Mouse (Mus musculus): Measurements from ENCODE around the gene Gpr108. TPM values are rescaled to one million over a fixed set of nuclear protein-coding genes. Genes with fewer than 3 reads are reported as not detected.
"Not testable (repeated sequence)": the region's sequence is repeated elsewhere in the genome, so short reads cannot be mapped to it uniquely, and the experiment has no call there.

Gene Gpr108
- polyA plus RNA-seq, 1 experiment from 2014 or later, result 40.6 TPM

GRCm38 (mm10) chr17:57286718-57287355 is 38.6 kb upstream of the Gpr108 start:
- no peak overlapping the region for H3K4me3 ChIP-seq (ENCODE audit: low read depth, low read length)
- no peak overlapping the region for H3K4me2 ChIP-seq (replicated peaks; ENCODE audit: low read depth, low read length)
- H3K9me3 ChIP-seq (ENCODE audit: control insufficient read depth, low read depth, low read length), result no peaks in the 10 kb centered on the region
- H3K27me3 ChIP-seq (ENCODE audit: control insufficient read depth, insufficient read depth, low read length), result no peaks in the 10 kb centered on the region
- H3K4me1 ChIP-seq (ENCODE audit: control insufficient read depth, insufficient read depth, low read length), result no peaks in the 10 kb centered on the region
- no peak overlapping the region for H3K27ac ChIP-seq (ENCODE audit: low read length)
- no peak for ATAC-seq (ENCODE audit: insufficient number of reproducible peaks, insufficient read depth, low FRiP score, low read depth)
- no peaks in the 10 kb centered on the region for H3K36me3 ChIP-seq (ENCODE audit: control insufficient read depth, insufficient read depth, low read length)
- 58% methylated on average over 8 of the region's 8 CpGs for WGBS
- no peak overlapping the region for H3K9ac ChIP-seq (replicated peaks; ENCODE audit: low read depth, low read length)

- Histone ChIP-seq H3K27me3 (ENCODE audit: control insufficient read depth, insufficient read depth, low read length) (no peaks in the 10 kb centered on the region), H3K4me2 (replicated peaks; ENCODE audit: low read depth, low read length) (no peak overlapping the region), H3K27ac (ENCODE audit: low read length) (no peak overlapping the region), H3K4me1 (ENCODE audit: control insufficient read depth, insufficient read depth, low read length) (no peaks in the 10 kb centered on the region), H3K4me3 (ENCODE audit: low read depth, low read length) (no peak overlapping the region), H3K9me3 (ENCODE audit: control insufficient read depth, low read depth, low read length) (no peaks in the 10 kb centered on the region), H3K9ac (replicated peaks; ENCODE audit: low read depth, low read length) (no peak overlapping the region), H3K36me3 (ENCODE audit: control insufficient read depth, insufficient read depth, low read length) (no peaks in the 10 kb centered on the region)
- ATAC-seq (ENCODE audit: insufficient number of reproducible peaks, insufficient read depth, low FRiP score, low read depth), result no peak
- 56% methylated on average over 2 of the region's 2 CpGs for WGBS
These were observed 36.8 kb upstream of the Gpr108 start for GRCm38 (mm10) chr17:57285077-57285476.

- H3K9ac ChIP-seq (replicated peaks; ENCODE audit: low read depth, low read length), result no peak overlapping the region
- no peaks in the 10 kb centered on the region for H3K27me3 ChIP-seq (ENCODE audit: control insufficient read depth, insufficient read depth, low read length)
- H3K36me3 ChIP-seq (ENCODE audit: control insufficient read depth, insufficient read depth, low read length), result no peaks in the 10 kb centered on the region
- H3K4me1 ChIP-seq (ENCODE audit: control insufficient read depth, insufficient read depth, low read length), result no peaks in the 10 kb centered on the region
- WGBS, result 73% methylated on average over 5 of the region's 5 CpGs
- no peak overlapping the region for H3K4me3 ChIP-seq (ENCODE audit: low read depth, low read length)
- ATAC-seq (ENCODE audit: insufficient number of reproducible peaks, insufficient read depth, low FRiP score, low read depth), result no peak
- no peak overlapping the region for H3K4me2 ChIP-seq (replicated peaks; ENCODE audit: low read depth, low read length)
- no peak overlapping the region for H3K27ac ChIP-seq (ENCODE audit: low read length)
- H3K9me3 ChIP-seq (ENCODE audit: control insufficient read depth, low read depth, low read length), result no peaks in the 10 kb centered on the region
These were observed 35.7 kb upstream of the Gpr108 start for GRCm38 (mm10) chr17:57283906-57284305.

- Histone ChIP-seq H3K4me1 (ENCODE audit: control insufficient read depth, insufficient read depth, low read length) (no peaks in the 10 kb centered on the region), H3K27ac (ENCODE audit: low read length) (no peak overlapping the region), H3K27me3 (ENCODE audit: control insufficient read depth, insufficient read depth, low read length) (no peaks in the 10 kb centered on the region), H3K4me3 (ENCODE audit: low read depth, low read length) (no peak overlapping the region), H3K4me2 (replicated peaks; ENCODE audit: low read depth, low read length) (no peak overlapping the region), H3K36me3 (ENCODE audit: control insufficient read depth, insufficient read depth, low read length) (no peaks in the 10 kb centered on the region), H3K9me3 (ENCODE audit: control insufficient read depth, low read depth, low read length) (no peaks in the 10 kb centered on the region), H3K9ac (replicated peaks; ENCODE audit: low read depth, low read length) (no peak overlapping the region)
- 77% methylated on average over 3 of the region's 3 CpGs for WGBS
- ATAC-seq (ENCODE audit: insufficient number of reproducible peaks, insufficient read depth, low FRiP score, low read depth), result no peak
These were observed 32.2 kb upstream of the Gpr108 start for GRCm38 (mm10) chr17:57280411-57280810.

GRCm38 (mm10) chr17:57279591-57280224 is 31.5 kb upstream of the Gpr108 start:
- Histone ChIP-seq H3K9me3 (ENCODE audit: control insufficient read depth, low read depth, low read length) (no peaks in the 10 kb centered on the region), H3K4me3 (ENCODE audit: low read depth, low read length) (no peak overlapping the region; the same call in 1 of the 2 replicates), H3K27ac (ENCODE audit: low read length) (no peak overlapping the region), H3K4me1 (ENCODE audit: control insufficient read depth, insufficient read depth, low read length) (no peaks in the 10 kb centered on the region), H3K27me3 (ENCODE audit: control insufficient read depth, insufficient read depth, low read length) (no peaks in the 10 kb centered on the region), H3K4me2 (replicated peaks; ENCODE audit: low read depth, low read length) (no peak overlapping the region), H3K9ac (replicated peaks; ENCODE audit: low read depth, low read length) (no peak overlapping the region), H3K36me3 (ENCODE audit: control insufficient read depth, insufficient read depth, low read length) (no peaks in the 10 kb centered on the region)
- 63% methylated on average over 9 of the region's 9 CpGs for WGBS
- no peak for ATAC-seq (ENCODE audit: insufficient number of reproducible peaks, insufficient read depth, low FRiP score, low read depth)

- no peaks in the 10 kb centered on the region for H3K27me3 ChIP-seq (ENCODE audit: control insufficient read depth, insufficient read depth, low read length)
- no peak for ATAC-seq (ENCODE audit: insufficient number of reproducible peaks, insufficient read depth, low FRiP score, low read depth)
- H3K9me3 ChIP-seq (ENCODE audit: control insufficient read depth, low read depth, low read length), result no peaks in the 10 kb centered on the region
- H3K4me3 ChIP-seq (ENCODE audit: low read depth, low read length), result no peak within 1 kb of the TSS; the same call in 1 of the 2 replicates
- H3K9ac ChIP-seq (replicated peaks; ENCODE audit: low read depth, low read length), result no peak within 1 kb of the TSS
- H3K4me2 ChIP-seq (replicated peaks; ENCODE audit: low read depth, low read length), result no peak within 1 kb of the TSS
- no peaks in the 10 kb centered on the region for H3K36me3 ChIP-seq (ENCODE audit: control insufficient read depth, insufficient read depth, low read length)
- no peaks in the 10 kb centered on the region for H3K4me1 ChIP-seq (ENCODE audit: control insufficient read depth, insufficient read depth, low read length)
- WGBS, result 56% methylated on average over 26 of the region's 26 CpGs
- H3K27ac ChIP-seq (ENCODE audit: low read length), result no peak within 1 kb of the TSS
These were observed 30.8 kb upstream of the Gpr108 start, which contains the start of gene Vav1 for GRCm38 (mm10) chr17:57278943-57279590. Vav1 (plus strand) TSS chr17:57279100.

- Histone ChIP-seq H3K36me3 (ENCODE audit: control insufficient read depth, insufficient read depth, low read length) (no peaks in the 10 kb centered on the region), H3K4me3 (ENCODE audit: low read depth, low read length) (no peak overlapping the region), H3K9ac (replicated peaks; ENCODE audit: low read depth, low read length) (no peak overlapping the region), H3K27ac (ENCODE audit: low read length) (no peak overlapping the region), H3K27me3 (ENCODE audit: control insufficient read depth, insufficient read depth, low read length) (no peaks in the 10 kb centered on the region), H3K4me2 (replicated peaks; ENCODE audit: low read depth, low read length) (no peak overlapping the region), H3K4me1 (ENCODE audit: control insufficient read depth, insufficient read depth, low read length) (no peaks in the 10 kb centered on the region), H3K9me3 (ENCODE audit: control insufficient read depth, low read depth, low read length) (no peaks in the 10 kb centered on the region)
- ATAC-seq (ENCODE audit: insufficient number of reproducible peaks, insufficient read depth, low FRiP score, low read depth), result no peak
- WGBS, result 71% methylated on average over 2 of the region's 2 CpGs
These were observed 30.3 kb upstream of the Gpr108 start for GRCm38 (mm10) chr17:57278537-57278936.

GRCm38 (mm10) chr17:57277598-57278261 is 29.5 kb upstream of the Gpr108 start:
- 82% methylated on average over 4 of the region's 5 CpGs for WGBS
- H3K9ac ChIP-seq (replicated peaks; ENCODE audit: low read depth, low read length); H3K27me3 ChIP-seq (ENCODE audit: control insufficient read depth, insufficient read depth, low read length); ATAC-seq (ENCODE audit: insufficient number of reproducible peaks, insufficient read depth, low FRiP score, low read depth); H3K27ac ChIP-seq (ENCODE audit: low read length); H3K4me3 ChIP-seq (ENCODE audit: low read depth, low read length); H3K36me3 ChIP-seq (ENCODE audit: control insufficient read depth, insufficient read depth, low read length); H3K4me2 ChIP-seq (replicated peaks; ENCODE audit: low read depth, low read length); H3K9me3 ChIP-seq (ENCODE audit: control insufficient read depth, low read depth, low read length); H3K4me1 ChIP-seq (ENCODE audit: control insufficient read depth, insufficient read depth, low read length): not testable (repeated sequence)
